Comparison of ENCODE assay signal across 22 mouse cellular contexts in genomic region chr1:163650577-163651180, GRCm38 (mm10).
DNase-seq lines count a peak whose midpoint lies in the region; ATAC-seq lines count a peak whose summit lies in the region.
"Had no signal": no experiment of that assay in that cellular context is flagged by ENCODE, and none has a peak within 500 bp of the region (broad histone marks: within the 10 kb centered on the region; RNA-seq: fewer than 3 reads in every experiment).

No protein-coding gene starts in this region.

- H3K36me3 ChIP-seq in limb, embryonic 10.5 days: no peaks in the 10 kb centered on the region
- H3K36me3 ChIP-seq in limb, embryonic 11.5 days (ENCODE audit: control insufficient read depth, insufficient read depth, low read length): no peaks in the 10 kb centered on the region
- H3K36me3 ChIP-seq in limb, embryonic 13.5 days: no peaks in the 10 kb centered on the region
- no peaks in the 10 kb centered on the region for H3K36me3 ChIP-seq in hindbrain, embryonic 13.5 days
- H3K36me3 ChIP-seq: embryonic facial prominence, embryonic 12.5 days; embryonic facial prominence, embryonic 15.5 days; forebrain, embryonic 10.5 days; forebrain, embryonic 12.5 days; forebrain, embryonic 15.5 days had no signal

- peak overlapping the region; percentile 84 for H3K27ac ChIP-seq in limb, embryonic 10.5 days
- H3K27ac ChIP-seq in limb, embryonic 11.5 days (replicated peaks; ENCODE audit: low read depth, low read length): peak overlapping the region; percentile 71; the same call in 1 of the 2 replicates
- peak overlapping the region; percentile 74; the same call in 1 of the 2 replicates for H3K27ac ChIP-seq in limb, embryonic 13.5 days
- H3K27ac ChIP-seq in hindbrain, embryonic 13.5 days: no peak overlapping the region
- H3K27ac ChIP-seq: embryonic facial prominence, embryonic 15.5 days; forebrain, embryonic 10.5 days; forebrain, embryonic 12.5 days; forebrain, embryonic 15.5 days had no signal

- peak; percentile 44; the same call in 1 of the 2 replicates for ATAC-seq in limb, embryonic 11.5 days (ENCODE audit: insufficient number of reproducible peaks, low FRiP score, low TSS enrichment, low read depth)
- ATAC-seq in limb, embryonic 13.5 days (ENCODE audit: low FRiP score, low read depth): 0 out of 2 replicates have a peak, but pooled peaks have one; percentile 56
- ATAC-seq in hindbrain, embryonic 13.5 days (ENCODE audit: low FRiP score): no peak
- ATAC-seq: forebrain, embryonic 15.5 days; forebrain, postnatal 0 days had no signal

- H3K9me3 ChIP-seq in limb, embryonic 10.5 days (replicated peaks): no peaks in the 10 kb centered on the region
- H3K9me3 ChIP-seq in limb, embryonic 11.5 days (ENCODE audit: control insufficient read depth, low read length): no peaks in the 10 kb centered on the region
- H3K9me3 ChIP-seq in limb, embryonic 13.5 days: no peaks in the 10 kb centered on the region
- no peaks in the 10 kb centered on the region for H3K9me3 ChIP-seq in hindbrain, embryonic 13.5 days
- H3K9me3 ChIP-seq: embryonic facial prominence, embryonic 12.5 days; embryonic facial prominence, embryonic 15.5 days; forebrain, embryonic 10.5 days; forebrain, embryonic 12.5 days; forebrain, embryonic 15.5 days had no signal

- WGBS in limb, embryonic 10.5 days: 64% methylated on average over 5 of the region's 5 CpGs
- 40% methylated on average over 5 of the region's 5 CpGs for WGBS in limb, embryonic 11.5 days
- WGBS in limb, embryonic 13.5 days: 28% methylated on average over 5 of the region's 5 CpGs
- 86% methylated on average over 5 of the region's 5 CpGs for WGBS in hindbrain, embryonic 13.5 days

- peaks cover 19% of the 10 kb centered on the region for H3K4me1 ChIP-seq in limb, embryonic 10.5 days
- H3K4me1 ChIP-seq in limb, embryonic 11.5 days (ENCODE audit: control insufficient read depth, insufficient read depth, low read length): peaks cover 4% of the 10 kb centered on the region; the same call in 1 of the 2 replicates
- H3K4me1 ChIP-seq in limb, embryonic 13.5 days: peaks cover 24% of the 10 kb centered on the region
- no peaks in the 10 kb centered on the region for H3K4me1 ChIP-seq in hindbrain, embryonic 13.5 days (replicated peaks)
- H3K4me1 ChIP-seq: embryonic facial prominence, embryonic 15.5 days; forebrain, embryonic 10.5 days; forebrain, embryonic 12.5 days; forebrain, embryonic 15.5 days had no signal

- H3K4me3 ChIP-seq in limb, embryonic 10.5 days: no peak overlapping the region
- H3K4me3 ChIP-seq in limb, embryonic 11.5 days (ENCODE audit: low read depth, low read length): no peak overlapping the region
- H3K4me3 ChIP-seq in limb, embryonic 13.5 days: no peak overlapping the region
- no peak overlapping the region for H3K4me3 ChIP-seq in hindbrain, embryonic 13.5 days
- H3K4me3 ChIP-seq: embryonic facial prominence, embryonic 12.5 days; embryonic facial prominence, embryonic 15.5 days; erythroblast, embryonic 14.5 days; forebrain, embryonic 10.5 days; forebrain, embryonic 12.5 days; forebrain, embryonic 15.5 days had no signal

- no peak overlapping the region for H3K9ac ChIP-seq in limb, embryonic 11.5 days (ENCODE audit: low read length)
- no peak overlapping the region for H3K9ac ChIP-seq in limb, embryonic 13.5 days
- no peak overlapping the region for H3K9ac ChIP-seq in hindbrain, embryonic 13.5 days
- H3K9ac ChIP-seq: embryonic facial prominence, embryonic 12.5 days; embryonic facial prominence, embryonic 15.5 days; forebrain, embryonic 12.5 days; forebrain, embryonic 15.5 days; forebrain, postnatal 0 days had no signal

- no peaks in the 10 kb centered on the region for H3K27me3 ChIP-seq in limb, embryonic 10.5 days (ENCODE audit: low read depth, poor library complexity, severe bottlenecking)
- H3K27me3 ChIP-seq in limb, embryonic 11.5 days (ENCODE audit: control insufficient read depth, insufficient read depth, low read length): no peaks in the 10 kb centered on the region
- no peaks in the 10 kb centered on the region for H3K27me3 ChIP-seq in limb, embryonic 13.5 days
- H3K27me3 ChIP-seq in hindbrain, embryonic 13.5 days: no peaks in the 10 kb centered on the region
- H3K27me3 ChIP-seq: embryonic facial prominence, embryonic 12.5 days; embryonic facial prominence, embryonic 15.5 days; forebrain, embryonic 12.5 days; forebrain, embryonic 15.5 days had no signal

- no peak for DNase-seq in limb, embryonic 10.5 days (ENCODE audit: low spot score)
- DNase-seq in limb, embryonic 11.5 days (ENCODE audit: low spot score): no peak
- no peak for DNase-seq in thymus, postnatal 4 days
- DNase-seq: adrenal gland, adult 2 months; adrenal gland, postnatal 10 days; adrenal gland, postnatal 25 days; cerebellum, adult 11 months; cerebellum, adult 18-20 months; cerebellum, adult 8-10 months; cerebellum, adult 9-11 months; cerebellum, postnatal 14 days; cerebellum, postnatal 36 days; embryo, embryonic 11 days; forebrain, postnatal 0 days had no signal

- no peak overlapping the region for H3K4me2 ChIP-seq in limb, embryonic 11.5 days (ENCODE audit: low read depth, severe bottlenecking)
- H3K4me2 ChIP-seq in limb, embryonic 13.5 days (replicated peaks): no peak overlapping the region
- H3K4me2 ChIP-seq in hindbrain, embryonic 13.5 days: no peak overlapping the region
- H3K4me2 ChIP-seq: embryonic facial prominence, embryonic 12.5 days; embryonic facial prominence, embryonic 15.5 days; forebrain, embryonic 12.5 days; forebrain, embryonic 15.5 days had no signal
